Mouse (Mus musculus): ENCODE data around the gene Tmem161a. TPM values are rescaled to one million over a fixed set of nuclear protein-coding genes. Genes with fewer than 3 reads are reported as not detected.

Tmem161a gene
- polyA plus RNA-seq, 1 experiment from 2014 or later: 54.2 TPM

GRCm38 (mm10) chr8:70139026-70139857, 32.9 kb upstream of the Tmem161a start, which contains the start of the genes Rfxank, Borcs8 and Mef2b:
Gene Rfxank (minus strand): TSS chr8:70139154.
Gene Borcs8 (plus strand): TSS chr8:70139499.
Gene Mef2b (plus strand): TSS chr8:70139711.
- no peaks in the 10 kb centered on the region for H3K27me3 ChIP-seq
- H3K4me1 ChIP-seq: peaks cover 23% of the 10 kb centered on the region
- peak within 1 kb of the TSS; percentile 75 for H3K4me3 ChIP-seq
- peaks cover 22% of the 10 kb centered on the region for H3K36me3 ChIP-seq
- H3K4me2 ChIP-seq (replicated peaks): peak within 1 kb of the TSS; percentile 66
- peak within 1 kb of the TSS; percentile 81 for H3K9ac ChIP-seq (replicated peaks)
- no peaks in the 10 kb centered on the region for H3K9me3 ChIP-seq
- peak within 1 kb of the TSS; percentile 90 for H3K27ac ChIP-seq (replicated peaks)
- WGBS: under 1% methylated on average over 46 of the region's 46 CpGs
- peak; percentile 98 for ATAC-seq (replicated peaks)

GRCm38 (mm10) chr8:70139981-70140380, 32.2 kb upstream of the Tmem161a start:
- peak overlapping the region; percentile 75 for H3K4me3 ChIP-seq
- H3K4me2 ChIP-seq (replicated peaks): peak overlapping the region; percentile 66
- peaks cover 17% of the 10 kb centered on the region for H3K36me3 ChIP-seq
- peaks cover 23% of the 10 kb centered on the region for H3K4me1 ChIP-seq
- ATAC-seq (replicated peaks): no peak; the same call in 1 of the 2 replicates
- H3K27me3 ChIP-seq: no peaks in the 10 kb centered on the region
- H3K9ac ChIP-seq (replicated peaks): peak overlapping the region; percentile 81
- H3K27ac ChIP-seq (replicated peaks): peak overlapping the region; percentile 90
- 10% methylated on average over 9 of the region's 9 CpGs for WGBS
- H3K9me3 ChIP-seq: no peaks in the 10 kb centered on the region

- Histone ChIP-seq H3K9ac (replicated peaks) (no peak overlapping the region), H3K27ac (replicated peaks) (no peak overlapping the region), H3K4me1 (peaks cover 6% of the 10 kb centered on the region), H3K9me3 (no peaks in the 10 kb centered on the region), H3K4me2 (replicated peaks) (no peak overlapping the region), H3K27me3 (no peaks in the 10 kb centered on the region), H3K4me3 (no peak overlapping the region), H3K36me3 (peaks cover 29% of the 10 kb centered on the region)
- 86% methylated on average over 7 of the region's 7 CpGs for WGBS
- ATAC-seq (replicated peaks): no peak
These were observed 24.2 kb upstream of the Tmem161a start for GRCm38 (mm10) chr8:70147678-70148607.

GRCm38 (mm10) chr8:70150158-70150557, 22.0 kb upstream of the Tmem161a start:
- ATAC-seq (replicated peaks): no peak
- Histone ChIP-seq H3K27ac (replicated peaks) (no peak overlapping the region), H3K36me3 (peaks cover 18% of the 10 kb centered on the region), H3K9ac (replicated peaks) (no peak overlapping the region), H3K9me3 (no peaks in the 10 kb centered on the region), H3K4me1 (peaks cover 6% of the 10 kb centered on the region), H3K4me2 (replicated peaks) (no peak overlapping the region), H3K27me3 (0 out of 2 replicates have a peak, but pooled peaks cover 3% of the 10 kb centered on the region), H3K4me3 (no peak overlapping the region)
- 18% methylated on average over 13 of the region's 13 CpGs for WGBS

GRCm38 (mm10) chr8:70152537-70153257, 19.5 kb upstream of the Tmem161a start:
- Histone ChIP-seq H3K27ac (replicated peaks) (no peak overlapping the region), H3K4me1 (peaks cover 6% of the 10 kb centered on the region), H3K4me3 (0 out of 2 replicates have a peak overlapping the region, but pooled peaks have one; percentile 14), H3K9ac (replicated peaks) (no peak overlapping the region), H3K4me2 (replicated peaks) (peak overlapping the region; percentile 36), H3K27me3 (0 out of 2 replicates have a peak, but pooled peaks cover 3% of the 10 kb centered on the region), H3K9me3 (no peaks in the 10 kb centered on the region), H3K36me3 (no peaks in the 10 kb centered on the region; the same call in 1 of the 2 replicates)
- ATAC-seq (replicated peaks): peak; percentile 93
- 14% methylated on average over 22 of the region's 22 CpGs for WGBS

- H3K4me3 ChIP-seq: no peak overlapping the region
- no peak overlapping the region for H3K9ac ChIP-seq (replicated peaks)
- H3K4me2 ChIP-seq (replicated peaks): no peak overlapping the region
- 0 out of 2 replicates have a peak, but pooled peaks cover 3% of the 10 kb centered on the region for H3K27me3 ChIP-seq
- H3K4me1 ChIP-seq: peaks cover 9% of the 10 kb centered on the region
- no peak for ATAC-seq (replicated peaks)
- H3K27ac ChIP-seq (replicated peaks): no peak overlapping the region
- WGBS: 100% methylated on average over 1 of the region's 1 CpGs
- H3K36me3 ChIP-seq: no peaks in the 10 kb centered on the region
- H3K9me3 ChIP-seq: no peaks in the 10 kb centered on the region
These were observed 14.8 kb upstream of the Tmem161a start for GRCm38 (mm10) chr8:70157240-70157800.

- H3K36me3 ChIP-seq: no peaks in the 10 kb centered on the region
- ATAC-seq (replicated peaks): peak; percentile 93
- H3K9me3 ChIP-seq: no peaks in the 10 kb centered on the region
- WGBS: 10% methylated on average over 40 of the region's 40 CpGs
- peak overlapping the region; percentile 71 for H3K4me2 ChIP-seq (replicated peaks)
- peak overlapping the region; percentile 53 for H3K4me3 ChIP-seq
- no peak overlapping the region for H3K27ac ChIP-seq (replicated peaks)
- peaks cover 5% of the 10 kb centered on the region; the same call in 1 of the 2 replicates for H3K4me1 ChIP-seq
- 0 out of 2 replicates have a peak, but pooled peaks cover 3% of the 10 kb centered on the region for H3K27me3 ChIP-seq
- peak overlapping the region; percentile 54 for H3K9ac ChIP-seq (replicated peaks)
These were observed 13.9 kb upstream of the Tmem161a start for GRCm38 (mm10) chr8:70158069-70158853.

- Histone ChIP-seq H3K9me3 (no peaks in the 10 kb centered on the region), H3K4me3 (no peak overlapping the region), H3K36me3 (no peaks in the 10 kb centered on the region), H3K9ac (replicated peaks) (no peak overlapping the region), H3K27me3 (0 out of 2 replicates have a peak, but pooled peaks cover 3% of the 10 kb centered on the region), H3K27ac (replicated peaks) (no peak overlapping the region), H3K4me1 (peaks cover 5% of the 10 kb centered on the region; the same call in 1 of the 2 replicates), H3K4me2 (replicated peaks) (no peak overlapping the region)
- WGBS: 85% methylated on average over 4 of the region's 4 CpGs
- no peak for ATAC-seq (replicated peaks)
These were observed 12.9 kb upstream of the Tmem161a start for GRCm38 (mm10) chr8:70159211-70159610.

- no peak overlapping the region for H3K4me2 ChIP-seq (replicated peaks)
- H3K9ac ChIP-seq (replicated peaks): no peak overlapping the region
- 64% methylated on average over 13 of the region's 13 CpGs for WGBS
- H3K27me3 ChIP-seq: no peaks in the 10 kb centered on the region
- H3K27ac ChIP-seq (replicated peaks): no peak overlapping the region
- H3K36me3 ChIP-seq: no peaks in the 10 kb centered on the region
- no peak overlapping the region for H3K4me3 ChIP-seq
- ATAC-seq (replicated peaks): no peak
- H3K4me1 ChIP-seq: peaks cover 5% of the 10 kb centered on the region; the same call in 1 of the 2 replicates
- H3K9me3 ChIP-seq: no peaks in the 10 kb centered on the region
These were observed 12.1 kb upstream of the Tmem161a start for GRCm38 (mm10) chr8:70160015-70160414.

GRCm38 (mm10) chr8:70163316-70163715, 8.8 kb upstream of the Tmem161a start:
- Histone ChIP-seq H3K36me3 (no peaks in the 10 kb centered on the region), H3K9ac (replicated peaks) (no peak overlapping the region), H3K9me3 (no peaks in the 10 kb centered on the region), H3K27me3 (no peaks in the 10 kb centered on the region; the same call in 1 of the 2 replicates), H3K4me2 (replicated peaks) (no peak overlapping the region), H3K4me3 (no peak overlapping the region), H3K4me1 (peaks cover 9% of the 10 kb centered on the region; the same call in 1 of the 2 replicates), H3K27ac (replicated peaks) (no peak overlapping the region)
- ATAC-seq (replicated peaks): no peak
- WGBS: 80% methylated on average over 3 of the region's 3 CpGs

All from forebrain, embryonic 15.5 days (tissue).